Mouse (Mus musculus) neural tube, embryonic 11.5 days (tissue): ENCODE results near the gene Bhlhe41. TPM values are rescaled to one million over a fixed set of nuclear protein-coding genes. Genes with fewer than 3 reads are reported as not detected.

ENCODE experiments used
- ATAC-seq: fragments of 200-750 bp; cut with Nextera tagmentation; 2 replicates; pipeline ENCODE4 v1.8.0; 2017; ENCODE audit warnings: moderate number of reproducible peaks, mild to moderate bottlenecking, moderate TSS enrichment, moderate library complexity; ENCODE audit not compliant: insufficient read depth, low FRiP score, low TSS enrichment
- DNase-seq: peaks from one replicate; pipeline ENCODE4 v3.0.0-alpha.2; 2015; ENCODE audit warnings: low spot score
- H3K27ac ChIP-seq: fragments of 300-500 bp; sonication (generic); 2 replicates; pipeline ENCODE4 v1.5.1; 2014; ENCODE audit warnings: low read depth, mild to moderate bottlenecking, low read length
- H3K27me3 ChIP-seq: fragments of 300-500 bp; sonication (generic); 2 replicates; pipeline ENCODE4 v1.6.1; 2014; ENCODE audit warnings: mild to moderate bottlenecking, low read length, mixed read lengths; ENCODE audit not compliant: control insufficient read depth, insufficient read depth
- H3K36me3 ChIP-seq: fragments of 300-500 bp; sonication (generic); 2 replicates; pipeline ENCODE4 v1.6.1; 2014; ENCODE audit warnings: mild to moderate bottlenecking, low read length, moderate library complexity, mixed read lengths; ENCODE audit not compliant: control insufficient read depth, insufficient read depth
- H3K4me1 ChIP-seq: fragments of 300-500 bp; sonication (generic); 2 replicates; pipeline ENCODE4 v1.6.1; 2014; ENCODE audit warnings: low read length, mixed read lengths; ENCODE audit not compliant: control insufficient read depth, insufficient read depth
- H3K4me2 ChIP-seq: fragments of 300-500 bp; sonication (generic); 2 replicates; pipeline ENCODE4 v1.6.1; 2014; ENCODE audit warnings: low read depth, mild to moderate bottlenecking, moderate library complexity
- H3K4me3 ChIP-seq: fragments of 300-500 bp; sonication (generic); 2 replicates; pipeline ENCODE4 v1.5.1; 2014; ENCODE audit warnings: low read depth, low read length
- H3K9ac ChIP-seq: fragments of 300-500 bp; sonication (generic); 2 replicates; pipeline ENCODE4 v1.6.1; 2014; ENCODE audit warnings: mild to moderate bottlenecking, low read length
- H3K9me3 ChIP-seq: fragments of 300-500 bp; sonication (generic); 2 replicates; pipeline ENCODE4 v1.6.1; 2016; ENCODE audit warnings: low read length; ENCODE audit not compliant: control insufficient read depth
- WGBS: fragments of 180-500 bp; shearing (Covaris S2); extraction: QIAGEN DNeasy Blood & Tissue Kit; methylation state at CpG from one replicate; pipeline ENCODE4 v1.1.7; 2014; 5-methylcytosine and 5-hydroxymethylcytosine counted together
- polyA plus RNA-seq: library from polyadenylated mRNA; unstranded; fragments of >200 nt; fragmentation: Nextera tagmentation; extraction: Ambion mirVana; gene quantifications from 2 replicates; pipeline ENCODE4 v1.2.1, GENCODE M21; 2014

The Bhlhe41 gene
- polyA plus RNA-seq, 1 experiment from 2014 or later, result 1.0 TPM

DNA sequence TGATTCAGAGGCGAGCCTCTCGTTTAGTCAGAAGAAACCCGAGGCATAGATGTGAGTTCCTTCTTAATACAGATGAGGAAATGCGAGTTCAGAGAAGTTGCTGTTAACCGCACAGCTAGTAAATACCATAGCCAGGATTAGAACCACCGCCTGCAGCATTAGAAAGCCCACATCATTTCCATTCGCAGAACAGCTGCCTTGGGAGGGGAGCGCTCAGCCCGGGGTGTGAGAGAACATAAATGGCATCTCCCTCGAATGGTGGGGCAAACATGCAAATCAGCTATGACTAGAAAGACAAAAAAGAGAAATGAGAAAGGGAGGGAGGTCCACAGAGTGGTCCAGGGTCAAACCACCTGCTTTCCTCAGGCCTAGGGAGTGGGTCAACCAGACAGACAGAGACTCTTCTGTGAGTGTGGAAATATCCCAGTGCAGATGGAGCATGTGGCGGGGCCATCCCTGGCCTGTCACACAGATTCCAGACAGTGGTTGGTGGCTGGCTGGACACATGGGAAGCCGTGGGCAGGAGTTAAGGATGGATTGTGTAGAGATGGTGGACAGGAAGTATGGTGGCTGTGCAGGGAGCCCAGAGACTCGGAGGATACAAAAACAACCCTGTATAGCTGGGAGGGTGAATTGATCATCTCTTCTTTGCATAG is 28.1 kb upstream of the Bhlhe41 start:
- DNase-seq, result no peak
- H3K9me3 ChIP-seq, result no peaks in the 10 kb centered on the region
- H3K27ac ChIP-seq, result no peak overlapping the region
- no peaks in the 10 kb centered on the region for H3K27me3 ChIP-seq
- H3K4me2 ChIP-seq, result no peak overlapping the region
- no peaks in the 10 kb centered on the region for H3K4me1 ChIP-seq
- H3K4me3 ChIP-seq, result no peak overlapping the region
- H3K36me3 ChIP-seq, result no peaks in the 10 kb centered on the region
- ATAC-seq, result no peak
- no peak overlapping the region for H3K9ac ChIP-seq
- WGBS, result 81% methylated on average over 13 of the region's 13 CpGs

DNA sequence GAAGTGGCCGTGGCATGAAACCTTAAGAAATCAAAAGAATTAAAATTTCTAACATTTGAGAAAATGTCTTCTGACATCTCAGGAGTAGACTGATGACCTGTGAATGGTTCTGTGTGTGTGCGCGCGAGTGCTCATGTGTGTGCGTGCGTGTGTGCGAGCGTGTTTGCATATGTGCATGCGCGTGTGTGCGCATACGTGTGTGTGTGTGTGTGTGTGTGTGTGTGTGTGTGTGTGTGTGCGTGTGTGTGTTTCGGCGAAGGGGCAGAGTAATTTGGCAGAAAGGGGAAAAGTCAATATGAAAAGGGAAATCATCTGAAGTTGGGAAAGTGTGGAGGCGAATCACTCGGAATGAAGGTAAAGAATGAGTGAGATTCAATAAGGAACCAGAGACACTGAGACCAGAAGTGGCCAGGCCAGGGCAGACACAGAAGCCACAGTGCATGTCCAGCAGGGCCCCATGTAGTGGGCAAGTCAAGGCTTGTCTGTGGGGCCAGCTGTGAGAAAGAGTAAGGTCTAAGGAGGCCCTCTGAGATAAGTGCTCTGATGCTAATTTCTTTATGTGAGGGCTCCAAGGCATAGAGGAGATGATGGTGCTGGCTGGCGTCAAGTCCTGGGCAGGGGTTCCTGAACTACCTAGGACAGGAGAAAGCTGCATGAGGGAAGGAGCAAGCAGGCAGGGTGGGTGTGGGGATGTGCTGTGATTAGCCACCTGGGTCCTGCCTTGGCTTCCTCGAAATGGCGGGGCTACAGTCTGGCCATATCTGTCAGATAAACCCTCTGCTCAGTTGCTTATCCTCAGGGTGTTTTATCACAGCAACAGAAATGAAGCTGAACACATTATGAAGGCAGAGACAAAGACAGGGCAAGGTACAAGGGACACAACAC is 27.3 kb upstream of the Bhlhe41 start:
- Histone ChIP-seq H3K27ac (no peak overlapping the region), H3K4me1 (no peaks in the 10 kb centered on the region), H3K9me3 (no peaks in the 10 kb centered on the region), H3K4me2 (no peak overlapping the region), H3K36me3 (no peaks in the 10 kb centered on the region), H3K4me3 (no peak overlapping the region), H3K9ac (no peak overlapping the region), H3K27me3 (no peaks in the 10 kb centered on the region)
- ATAC-seq (no peak), DNase-seq (no peak)
- WGBS, result 94% methylated on average over 20 of the region's 20 CpGs

- Histone ChIP-seq H3K4me1 (no peaks in the 10 kb centered on the region), H3K4me3 (no peak overlapping the region), H3K4me2 (no peak overlapping the region), H3K27me3 (no peaks in the 10 kb centered on the region), H3K9ac (no peak overlapping the region), H3K36me3 (no peaks in the 10 kb centered on the region), H3K9me3 (no peaks in the 10 kb centered on the region), H3K27ac (no peak overlapping the region)
- peak; percentile 6 for DNase-seq
- 89% methylated on average over 11 of the region's 11 CpGs for WGBS
- no peak for ATAC-seq
Measured at GRCm38 (mm10) chr6:145891951-145892350, 26.6 kb upstream of the Bhlhe41 start.

GRCm38 (mm10) chr6:145887719-145888118 is 22.4 kb upstream of the Bhlhe41 start:
- Histone ChIP-seq H3K9me3 (no peaks in the 10 kb centered on the region), H3K4me3 (no peak overlapping the region), H3K4me2 (no peak overlapping the region), H3K9ac (no peak overlapping the region), H3K36me3 (no peaks in the 10 kb centered on the region), H3K27ac (no peak overlapping the region), H3K27me3 (no peaks in the 10 kb centered on the region), H3K4me1 (no peaks in the 10 kb centered on the region)
- WGBS, result 83% methylated on average over 6 of the region's 6 CpGs
- DNase-seq (no peak), ATAC-seq (no peak)

DNA sequence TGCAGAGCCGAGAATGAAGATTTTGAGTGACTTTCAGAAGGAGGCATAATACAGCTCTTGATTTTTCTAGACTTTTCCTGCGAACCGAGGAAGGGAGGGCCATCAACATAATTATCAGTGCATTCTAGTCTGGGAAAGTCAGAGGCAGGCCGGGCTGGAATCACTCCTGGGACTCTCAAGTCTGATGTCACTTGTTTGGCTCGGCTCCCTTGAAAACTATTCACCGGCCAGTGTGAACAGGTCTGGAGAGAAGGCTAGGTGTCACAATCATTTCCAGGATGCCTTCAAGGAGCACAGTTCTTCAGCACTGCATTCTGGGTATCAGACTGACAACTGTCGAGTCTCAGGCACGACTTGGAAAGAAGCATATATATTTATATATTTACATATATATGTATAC is 20.9 kb upstream of the Bhlhe41 start:
- H3K4me1 ChIP-seq, result no peaks in the 10 kb centered on the region
- H3K36me3 ChIP-seq, result no peaks in the 10 kb centered on the region
- peak; percentile 3 for DNase-seq
- H3K27ac ChIP-seq, result no peak overlapping the region
- H3K9ac ChIP-seq, result no peak overlapping the region
- no peak for ATAC-seq
- H3K9me3 ChIP-seq, result no peaks in the 10 kb centered on the region
- no peak overlapping the region for H3K4me2 ChIP-seq
- WGBS, result 82% methylated on average over 8 of the region's 8 CpGs
- H3K4me3 ChIP-seq, result no peak overlapping the region
- no peaks in the 10 kb centered on the region for H3K27me3 ChIP-seq

DNA sequence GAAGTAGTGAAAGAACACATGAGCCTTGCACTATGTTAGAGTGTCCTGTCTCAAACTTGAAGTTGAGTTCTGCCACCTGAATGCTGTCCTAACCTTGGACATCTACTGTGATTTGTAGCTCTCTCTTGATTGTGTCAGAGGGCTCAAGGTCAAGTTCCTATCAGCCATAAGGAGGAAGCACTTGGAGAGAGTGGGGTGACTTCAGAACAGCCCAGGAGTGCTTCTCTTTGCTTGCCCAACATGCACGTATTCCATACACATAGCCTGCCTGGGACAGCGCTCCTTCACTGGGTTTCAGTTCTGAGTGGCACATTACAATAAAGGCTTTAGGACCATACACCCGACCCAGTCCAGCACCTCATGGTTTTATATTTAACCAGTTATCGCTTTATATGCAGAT is 19.7 kb upstream of the Bhlhe41 start:
- H3K4me3 ChIP-seq, result no peak overlapping the region
- no peaks in the 10 kb centered on the region for H3K36me3 ChIP-seq
- DNase-seq (peak; percentile 2), ATAC-seq (no peak)
- no peak overlapping the region for H3K4me2 ChIP-seq
- no peak overlapping the region for H3K27ac ChIP-seq
- no peaks in the 10 kb centered on the region for H3K9me3 ChIP-seq
- no peaks in the 10 kb centered on the region for H3K4me1 ChIP-seq
- H3K27me3 ChIP-seq, result no peaks in the 10 kb centered on the region
- 88% methylated on average over 4 of the region's 4 CpGs for WGBS
- no peak overlapping the region for H3K9ac ChIP-seq

GRCm38 (mm10) chr6:145883668-145884067 is 18.3 kb upstream of the Bhlhe41 start:
- 91% methylated on average over 4 of the region's 4 CpGs for WGBS

DNA sequence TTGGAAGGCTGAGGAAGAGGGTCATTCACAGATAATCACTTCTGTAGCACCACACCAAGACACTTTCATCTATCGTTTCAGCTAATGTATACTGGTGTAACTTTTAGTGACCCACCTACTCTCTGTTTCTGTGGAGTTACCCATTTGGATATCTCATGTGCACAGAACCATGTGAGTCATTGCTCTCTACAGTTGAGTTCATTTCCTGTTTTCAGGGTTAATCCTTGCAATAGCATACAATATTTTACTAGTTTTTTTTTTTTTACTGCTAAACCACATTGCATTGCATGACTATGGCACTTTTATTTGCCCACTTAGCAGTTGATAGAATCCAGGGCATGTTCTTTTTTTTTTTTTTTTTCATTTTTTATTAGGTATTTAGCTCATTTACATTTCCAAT is 17.7 kb upstream of the Bhlhe41 start:
- DNase-seq, result no peak
- Histone ChIP-seq H3K4me2 (no peak overlapping the region), H3K27ac (no peak overlapping the region), H3K4me1 (no peaks in the 10 kb centered on the region), H3K27me3 (no peaks in the 10 kb centered on the region), H3K9me3 (no peaks in the 10 kb centered on the region), H3K36me3 (no peaks in the 10 kb centered on the region), H3K4me3 (no peak overlapping the region), H3K9ac (no peak overlapping the region)
- 72% methylated on average over 1 of the region's 1 CpGs for WGBS
- no peak for ATAC-seq

More at GRCm38 (mm10) chr6:145883668-145884067, 18.3 kb upstream of the Bhlhe41 start:
- Histone ChIP-seq H3K4me1 (no peaks in the 10 kb centered on the region), H3K4me3 (no peak overlapping the region), H3K4me2 (no peak overlapping the region), H3K36me3 (no peaks in the 10 kb centered on the region), H3K9ac (no peak overlapping the region), H3K27ac (no peak overlapping the region), H3K27me3 (no peaks in the 10 kb centered on the region), H3K9me3 (no peaks in the 10 kb centered on the region)
- DNase-seq, result peak; percentile 7
- ATAC-seq, result no peak

GRCm38 (mm10) chr6:145880609-145881008 is 15.3 kb upstream of the Bhlhe41 start:
- WGBS, result 84% methylated on average over 5 of the region's 5 CpGs
- H3K9ac ChIP-seq, result no peak overlapping the region
- no peak overlapping the region for H3K4me3 ChIP-seq
- H3K36me3 ChIP-seq, result no peaks in the 10 kb centered on the region
- no peak overlapping the region for H3K27ac ChIP-seq
- H3K27me3 ChIP-seq, result no peaks in the 10 kb centered on the region
- no peaks in the 10 kb centered on the region for H3K9me3 ChIP-seq
- DNase-seq (no peak), ATAC-seq (no peak)
- no peak overlapping the region for H3K4me2 ChIP-seq
- no peaks in the 10 kb centered on the region for H3K4me1 ChIP-seq
